Mouse (Mus musculus) spleen, postnatal 4 days (tissue): ENCODE results near the gene Gpnmb.
A peak's percentile ranks its signal among the peaks of the same experiment; 100 is the strongest.

Source experiments
- DNase-seq, 2 experiments: peaks; one replicate each; pipeline ENCODE4 v3.0.0; 2022; ENCODE audit warnings: low spot score in 2 of 2

Gpnmb gene

GRCm38 (mm10) chr6:49096933-49097461 lies 60.7 kb downstream of the Gpnmb start:
- DNase-seq, result peak; percentile 76 to 83

GRCm38 (mm10) chr6:49097596-49098110 lies 61.3 kb downstream of the Gpnmb start:
- no peak for DNase-seq

- DNase-seq, result no peak
These were observed 62.7 kb downstream of the Gpnmb start for GRCm38 (mm10) chr6:49099086-49099485.

GRCm38 (mm10) chr6:49106746-49107500 lies 70.6 kb downstream of the Gpnmb start:
- no peak for DNase-seq

DNA sequence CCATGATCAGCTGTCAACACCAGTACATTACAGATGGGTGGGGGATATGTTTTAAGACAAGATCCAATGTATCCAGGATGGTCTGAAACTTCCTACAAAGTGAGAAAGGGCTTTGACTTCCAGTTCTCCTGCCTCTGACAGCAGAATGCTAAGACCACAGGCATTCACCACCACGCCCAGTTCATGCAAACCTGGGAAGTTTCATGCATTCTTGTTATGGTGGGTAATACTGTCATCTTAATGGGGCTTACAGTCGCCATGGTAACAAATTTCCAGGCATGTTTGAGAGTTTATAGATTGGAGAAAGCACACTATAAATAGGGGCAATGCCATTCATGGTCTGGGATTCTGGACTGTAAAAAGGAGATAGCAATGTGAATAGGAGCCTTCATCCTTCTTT lies 72.8 kb downstream of the Gpnmb start:
- no peak for DNase-seq

DNA sequence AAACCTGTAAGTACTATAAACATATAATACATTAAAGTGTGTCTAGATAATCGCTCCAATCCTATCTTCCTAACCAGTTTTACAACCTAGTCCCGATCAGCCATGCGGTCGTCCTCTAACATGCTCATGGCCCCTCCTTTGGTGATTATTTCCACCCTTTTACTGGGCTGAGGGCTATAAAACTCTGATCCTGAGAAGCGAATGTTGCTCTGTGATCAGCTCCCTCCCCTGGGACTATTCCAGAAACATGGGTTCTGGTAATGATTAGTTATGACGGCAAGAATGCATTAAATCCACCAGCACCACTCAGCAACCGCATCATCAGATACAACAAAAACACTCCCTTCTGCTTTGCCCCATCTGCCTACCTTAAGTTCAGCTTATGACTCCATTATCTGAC lies 77.5 kb downstream of the Gpnmb start:
- no peak for DNase-seq

- DNase-seq, result no peak
These were observed 78.1 kb downstream of the Gpnmb start for GRCm38 (mm10) chr6:49114457-49114856.

DNA sequence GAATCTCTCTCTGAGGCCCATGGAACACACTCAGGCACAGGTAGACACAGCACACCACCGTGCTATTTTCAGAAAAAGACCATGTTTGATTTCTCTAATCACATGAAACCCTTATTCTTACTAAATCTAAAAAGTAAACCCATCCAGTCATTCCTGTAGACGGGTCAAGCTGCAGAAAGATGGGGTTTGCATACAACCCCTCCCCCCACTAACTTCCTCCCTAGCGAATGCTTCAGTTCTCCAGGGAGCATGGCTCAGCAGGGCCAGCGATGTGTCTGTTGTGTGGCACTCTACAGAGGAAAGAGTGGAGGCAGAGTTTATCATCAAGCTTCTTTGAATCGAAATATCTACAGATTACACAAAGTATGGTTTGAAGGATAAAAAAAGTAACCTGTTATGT lies 79.2 kb downstream of the Gpnmb start:
- no peak for DNase-seq

DNA sequence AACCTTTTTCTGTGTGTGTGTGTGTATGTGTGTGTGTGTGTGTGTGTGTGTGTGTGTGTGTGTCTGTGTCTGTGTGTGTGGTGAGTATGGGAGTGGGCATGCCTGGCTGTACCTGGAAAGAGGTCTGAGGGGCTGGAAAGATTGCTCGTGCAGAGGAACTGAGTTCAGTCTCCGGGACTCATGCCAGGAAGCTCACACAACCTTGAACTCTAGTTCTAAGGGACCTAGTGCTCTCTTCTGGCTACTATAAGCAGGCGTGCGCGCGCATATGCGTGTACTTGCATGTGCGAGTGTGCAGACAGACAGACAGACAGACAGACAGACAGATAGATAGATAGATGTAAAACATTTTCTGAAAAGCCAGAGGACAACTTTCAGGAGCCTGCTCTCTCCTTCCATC lies 79.9 kb downstream of the Gpnmb start:
- no peak for DNase-seq

- no peak for DNase-seq
These were observed 82.1 kb downstream of the Gpnmb start for GRCm38 (mm10) chr6:49118446-49118845.

DNA sequence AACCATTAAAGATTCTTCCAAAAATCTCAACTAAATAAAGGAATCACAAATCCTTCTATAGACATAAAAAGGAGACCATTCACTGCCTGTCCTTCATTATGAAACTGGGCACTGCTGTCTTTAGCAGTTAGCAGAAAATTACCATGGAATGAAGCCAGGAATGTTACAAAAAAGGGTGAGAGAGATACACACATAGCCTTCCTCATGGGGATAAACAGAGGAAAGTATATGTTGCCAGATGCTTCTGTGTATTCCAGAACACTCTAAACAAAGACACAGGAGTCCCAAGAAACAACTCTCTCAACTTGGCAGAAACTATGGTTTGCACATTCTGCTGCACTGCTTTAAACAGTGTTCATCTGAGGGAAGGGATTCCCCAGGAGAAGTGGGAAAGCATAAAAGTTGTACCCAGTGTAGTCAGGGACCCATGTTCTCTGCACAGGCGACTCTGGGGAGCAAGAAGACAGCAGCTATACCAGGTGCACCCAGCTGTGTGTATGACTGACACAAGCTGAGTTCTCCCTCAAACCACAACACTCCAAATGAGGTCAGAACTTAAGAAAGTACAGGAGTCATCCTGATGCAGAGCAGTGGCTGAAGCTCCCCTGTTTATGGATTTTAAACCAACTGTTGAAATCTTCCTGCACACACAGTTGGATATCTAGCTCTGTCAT lies 83.3 kb downstream of the Gpnmb start:
- DNase-seq, result no peak

DNA sequence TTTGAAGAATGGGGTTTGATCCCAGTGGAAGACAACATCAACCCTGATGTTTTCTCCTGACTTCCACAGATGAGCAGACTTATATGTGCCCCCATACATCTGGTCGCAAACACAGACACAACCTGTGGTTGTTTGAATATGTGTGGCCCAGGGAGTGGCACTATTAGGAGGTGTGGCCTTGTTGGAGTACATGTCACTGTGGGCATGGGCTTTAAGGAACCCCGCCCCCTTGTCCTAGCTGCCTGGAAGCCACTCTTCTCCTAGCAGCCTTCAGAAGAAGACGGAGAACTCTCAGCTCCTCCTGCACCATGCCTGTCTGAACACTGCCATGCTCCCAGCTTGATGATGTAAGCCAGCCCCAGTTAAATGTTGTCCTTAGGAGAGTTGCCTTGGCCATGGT lies 84.0 kb downstream of the Gpnmb start:
- no peak for DNase-seq
